Mouse (Mus musculus) C2C12 (cell line): Measurements from ENCODE around the gene 2810408A11Rik. TPM values are rescaled to one million over a fixed set of nuclear protein-coding genes. Genes with fewer than 3 reads are reported as not detected.

Experiments used
- H3K27me3 ChIP-seq: one replicate; pipeline ENCODE4 v1.6.1; 2011; ENCODE audit not compliant: control insufficient read depth, insufficient read depth, insufficient read length
- H3K36me3 ChIP-seq: one replicate; pipeline ENCODE4 v1.6.1; 2011; ENCODE audit not compliant: control insufficient read depth, insufficient read depth
- H3K4me3 ChIP-seq: one replicate; pipeline ENCODE4 v1.5.1; 2011; ENCODE audit warnings: mild to moderate bottlenecking, control low read depth; ENCODE audit not compliant: poor library complexity, insufficient read depth, severe bottlenecking
- H3K79me2 ChIP-seq: one replicate; pipeline ENCODE4 v1.6.1; 2011; ENCODE audit not compliant: control insufficient read depth, insufficient read depth
- H3K79me3 ChIP-seq: one replicate; pipeline ENCODE4 v1.6.1; 2011; ENCODE audit warnings: low read depth, control low read depth
- H3ac ChIP-seq: one replicate; pipeline ENCODE3; 2011; ENCODE audit warnings: low read depth; ENCODE audit not compliant: control insufficient read depth, insufficient read length
- CEBPB ChIP-seq: IDR thresholded peaks from one replicate; pipeline ENCODE4 v1.6.1; 2011; ENCODE audit warnings: low read depth, mild to moderate bottlenecking, control low read depth, moderate library complexity
- CTCF ChIP-seq: IDR thresholded peaks from one replicate; pipeline ENCODE4 v1.5.1; 2011; ENCODE audit not compliant: control insufficient read depth, insufficient read depth, insufficient read length
- FOSL1 ChIP-seq: IDR thresholded peaks from one replicate; pipeline ENCODE4 v1.8.0; 2011; ENCODE audit warnings: mild to moderate bottlenecking, low read length; ENCODE audit not compliant: poor library complexity, insufficient read depth, severe bottlenecking
- MAX ChIP-seq: IDR thresholded peaks from one replicate; pipeline ENCODE4 v1.6.1; 2011; ENCODE audit warnings: mild to moderate bottlenecking, control low read depth
- MYOD1 ChIP-seq: IDR thresholded peaks from one replicate; pipeline ENCODE4 v1.6.1; 2011; ENCODE audit warnings: low read depth; ENCODE audit not compliant: control insufficient read depth, insufficient read length
- MYOG ChIP-seq: IDR thresholded peaks from one replicate; pipeline ENCODE4 v1.6.1; 2011; ENCODE audit not compliant: control insufficient read depth, insufficient read length; ENCODE audit errors: extremely low read depth
- USF1 ChIP-seq: IDR thresholded peaks from one replicate; pipeline ENCODE4 v1.6.1; 2011; ENCODE audit warnings: low read depth, mild to moderate bottlenecking, control low read depth, moderate library complexity
- polyA plus RNA-seq: library from polyadenylated mRNA; unstranded; fragments of >200 nt; fragmentation: generic; extraction: Trizol; gene quantifications from one replicate; pipeline ENCODE4 v1.2.1, GENCODE M21; 2012; ENCODE audit warnings: missing spikeins

Gene 2810408A11Rik
- polyA plus RNA-seq, 1 experiment = 2.4 TPM

DNA sequence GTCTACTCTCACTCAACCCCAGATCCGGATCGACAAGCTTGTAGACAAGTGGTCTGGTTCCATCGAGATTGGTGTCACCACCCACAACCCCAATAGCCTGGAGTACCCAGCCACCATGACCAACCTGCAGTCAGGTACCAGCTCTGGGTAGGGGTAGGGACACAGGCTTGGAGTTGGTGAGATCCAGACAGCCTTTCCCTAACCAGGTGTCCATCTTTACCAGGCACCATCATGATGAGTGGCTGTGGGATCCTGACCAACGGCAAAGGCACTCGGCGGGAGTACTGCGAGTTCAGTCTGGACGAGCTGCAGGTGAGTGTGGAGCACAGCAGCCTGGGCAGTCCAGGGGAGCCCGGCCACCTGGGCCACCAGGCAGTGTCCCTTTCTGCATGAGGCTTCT is 3.5 kb upstream of the 2810408A11Rik start:
- Histone ChIP-seq H3K27me3 (no peaks in the 10 kb centered on the region), H3K79me3 (peaks cover 17% of the 10 kb centered on the region), H3K4me3 (no peak overlapping the region), H3K79me2 (peaks cover 34% of the 10 kb centered on the region), H3K36me3 (peaks cover 55% of the 10 kb centered on the region), H3ac (no peak overlapping the region)
- no peak for TF ChIP-seq USF1
- TF ChIP-seq MAX = no peak
- no peak for TF ChIP-seq CTCF
- no peak for TF ChIP-seq MYOD1
- no peak for TF ChIP-seq MYOG
- no peak for TF ChIP-seq CEBPB
- TF ChIP-seq FOSL1 = no peak

DNA sequence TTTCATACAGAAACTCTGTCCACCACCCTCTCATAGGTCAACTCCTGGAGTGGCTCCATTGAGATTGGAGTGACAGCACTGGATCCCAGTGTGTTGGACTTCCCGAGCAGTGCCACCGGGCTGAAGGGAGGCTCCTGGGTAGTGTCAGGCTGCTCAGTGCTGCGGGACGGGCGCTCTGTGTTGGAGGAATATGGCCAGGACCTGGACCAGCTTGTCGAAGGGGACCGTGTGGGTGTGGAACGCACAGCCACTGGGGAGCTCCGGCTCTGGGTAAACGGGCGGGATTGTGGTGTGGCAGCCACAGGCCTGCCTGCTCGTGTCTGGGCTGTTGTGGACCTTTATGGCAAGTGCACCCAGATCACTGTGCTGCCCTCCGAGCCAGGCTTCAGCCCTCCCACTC is 2.2 kb upstream of the 2810408A11Rik start:
- H3K79me3 ChIP-seq = peaks cover 17% of the 10 kb centered on the region
- H3K27me3 ChIP-seq = no peaks in the 10 kb centered on the region
- H3ac ChIP-seq = peak overlapping the region; percentile 47
- H3K79me2 ChIP-seq = peaks cover 34% of the 10 kb centered on the region
- peak overlapping the region; percentile 93 for H3K4me3 ChIP-seq
- peaks cover 42% of the 10 kb centered on the region for H3K36me3 ChIP-seq
- TF ChIP-seq USF1 = no peak
- TF ChIP-seq MYOD1 = no peak
- no peak for TF ChIP-seq CEBPB
- TF ChIP-seq MAX = no peak
- no peak for TF ChIP-seq MYOG

DNA sequence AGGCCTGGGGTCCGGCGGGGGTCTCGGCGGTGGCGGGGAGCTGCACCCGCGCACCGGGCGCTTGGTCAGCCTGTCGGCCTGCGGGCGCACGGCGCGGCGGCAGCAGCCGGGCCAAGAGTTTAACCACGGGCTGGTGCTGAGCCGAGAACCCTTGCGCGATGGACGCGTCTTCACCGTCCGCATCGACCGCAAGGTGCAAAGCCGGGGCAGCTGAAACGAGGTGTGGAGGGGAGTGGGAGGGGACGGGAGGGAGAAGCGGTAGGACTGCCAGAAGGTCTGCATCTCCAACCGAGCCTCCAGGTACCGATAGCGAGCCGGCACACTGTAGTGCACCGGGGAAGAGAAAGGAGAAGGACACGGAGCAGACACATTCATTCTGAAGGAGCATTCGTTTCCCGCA is 1.2 kb upstream of the 2810408A11Rik start:
- H3ac ChIP-seq = peak overlapping the region; percentile 96
- peak overlapping the region; percentile 93 for H3K4me3 ChIP-seq
- peaks cover 33% of the 10 kb centered on the region for H3K36me3 ChIP-seq
- TF ChIP-seq FOSL1 (no peak), MYOG (no peak), CEBPB (no peak), MAX (no peak), CTCF (no peak), MYOD1 (no peak), USF1 (no peak)
- no peaks in the 10 kb centered on the region for H3K27me3 ChIP-seq
- peaks cover 34% of the 10 kb centered on the region for H3K79me2 ChIP-seq
- H3K79me3 ChIP-seq = peaks cover 17% of the 10 kb centered on the region

DNA sequence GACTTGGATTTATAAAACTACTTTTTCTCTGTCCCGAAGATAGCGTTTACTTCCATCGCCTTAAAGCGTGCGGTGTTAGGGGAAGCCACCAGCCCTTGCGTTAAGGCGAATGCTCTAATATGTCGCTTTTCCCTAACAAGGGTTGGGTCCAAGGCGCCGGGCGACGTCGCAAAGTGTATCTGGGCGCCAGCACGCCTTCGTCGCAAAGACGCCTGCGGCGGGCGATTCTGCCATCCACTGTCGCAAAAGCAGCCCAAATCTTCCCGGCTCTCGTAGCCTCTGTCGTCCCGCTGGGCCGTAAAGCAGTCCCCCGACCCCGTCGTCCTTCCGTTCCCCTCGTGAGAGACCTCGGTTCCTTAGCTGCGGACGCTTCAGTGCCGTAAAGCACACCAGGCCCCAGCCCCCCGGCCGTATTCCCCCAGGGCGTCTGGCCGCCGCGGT is 639 bp upstream of the 2810408A11Rik start:
- H3K4me3 ChIP-seq = peak overlapping the region; percentile 93
- H3K27me3 ChIP-seq = no peaks in the 10 kb centered on the region
- peak overlapping the region; percentile 96 for H3ac ChIP-seq
- peaks cover 27% of the 10 kb centered on the region for H3K36me3 ChIP-seq
- TF ChIP-seq CEBPB (no peak), MYOG (no peak), MAX (peak; percentile 71)
- peaks cover 34% of the 10 kb centered on the region for H3K79me2 ChIP-seq
- peaks cover 17% of the 10 kb centered on the region for H3K79me3 ChIP-seq

DNA sequence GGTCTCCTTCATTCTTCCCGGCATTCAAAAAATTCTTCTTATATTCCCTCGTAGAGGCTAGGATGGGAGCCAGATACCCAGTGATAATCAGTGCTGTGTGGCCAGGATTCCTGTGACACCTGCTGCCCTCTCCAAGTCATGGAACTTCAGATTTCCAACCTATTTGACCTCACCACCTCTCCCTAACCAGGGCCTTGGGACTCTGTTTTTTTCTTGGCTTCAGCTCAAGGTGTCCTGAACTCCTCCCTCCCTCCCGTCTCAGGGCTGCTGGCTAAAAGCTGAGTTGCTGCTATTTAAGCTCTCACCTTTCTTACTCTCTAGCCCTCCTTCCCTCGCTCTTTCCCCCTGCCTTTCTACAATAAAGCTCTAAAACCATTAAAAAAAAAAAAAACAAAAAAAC is 917 bp downstream of the 2810408A11Rik start:
- Histone ChIP-seq H3K79me3 (peaks cover 17% of the 10 kb centered on the region), H3K79me2 (peaks cover 28% of the 10 kb centered on the region)

DNA sequence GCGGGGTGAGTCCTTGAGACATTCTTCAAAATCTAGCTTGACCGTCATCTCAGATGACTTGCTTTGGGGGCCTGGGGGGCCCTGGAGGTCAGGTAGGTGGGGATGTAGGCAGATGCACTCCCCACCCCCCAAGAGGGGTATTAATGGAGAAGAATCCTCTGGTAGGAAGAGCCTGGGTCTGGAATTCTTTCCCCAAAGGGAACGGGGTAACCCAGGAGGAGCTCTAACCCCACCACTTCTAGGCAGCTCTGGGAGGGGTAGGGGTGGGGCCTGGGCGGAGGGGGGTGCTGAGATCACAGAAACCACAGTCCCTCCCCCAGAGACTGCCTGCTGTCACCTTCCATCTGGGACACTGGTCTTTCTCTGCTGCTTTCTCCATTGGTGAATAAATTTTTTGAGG is 5.5 kb downstream of the 2810408A11Rik start, which contains the start of gene Acap1:
Acap1 (minus strand) TSS at position 249 of the 400 bp plus-strand sequence.
- Histone ChIP-seq H3ac (no peak within 1 kb of the TSS), H3K36me3 (no peaks in the 10 kb centered on the region), H3K4me3 (no peak within 1 kb of the TSS), H3K79me2 (no peaks in the 10 kb centered on the region), H3K27me3 (no peaks in the 10 kb centered on the region), H3K79me3 (no peaks in the 10 kb centered on the region)
- TF ChIP-seq FOSL1 (no peak), MAX (no peak), CTCF (no peak), USF1 (no peak), MYOD1 (no peak), MYOG (no peak)

More for the DNA sequence above, 917 bp downstream of the 2810408A11Rik start:
- Histone ChIP-seq H3K36me3 (peaks cover 11% of the 10 kb centered on the region), H3K4me3 (peak overlapping the region; percentile 93), H3K27me3 (no peaks in the 10 kb centered on the region), H3ac (no peak overlapping the region)
- TF ChIP-seq MYOD1 = no peak
- TF ChIP-seq USF1 = no peak
- TF ChIP-seq CTCF = no peak
- no peak for TF ChIP-seq MAX
- TF ChIP-seq FOSL1 = no peak
- TF ChIP-seq CEBPB = no peak
- TF ChIP-seq MYOG = no peak
